Mouse (Mus musculus) olfactory bulb, adult 2 months (tissue): ENCODE results near the gene Rpl28. TPM values are rescaled to one million over a fixed set of nuclear protein-coding genes. Genes with fewer than 3 reads are reported as not detected.

Experiments
- H3K27ac ChIP-seq: fragments of 200-500 bp; 2 replicates; pipeline ENCODE4 v1.5.1; 2012; ENCODE audit warnings: low read depth, low read length; ENCODE audit not compliant: insufficient read depth
- H3K4me1 ChIP-seq: fragments of 200-500 bp; 2 replicates; pipeline ENCODE4 v1.6.1; 2012; ENCODE audit warnings: low read length; ENCODE audit not compliant: control insufficient read depth, insufficient read depth
- H3K4me3 ChIP-seq: fragments of 200-500 bp; 2 replicates; pipeline ENCODE4 v1.5.1; 2012; ENCODE audit warnings: mild to moderate bottlenecking, low read depth, low read length, moderate library complexity; ENCODE audit not compliant: insufficient read depth
- CTCF ChIP-seq: fragments of 200-500 bp; IDR thresholded peaks from 2 replicates; pipeline ENCODE4 v1.5.1; 2012; ENCODE audit warnings: low read depth, mild to moderate bottlenecking, low read length, moderate library complexity; ENCODE audit not compliant: insufficient read depth
- POLR2A ChIP-seq: fragments of 200-500 bp; IDR thresholded peaks from 2 replicates; pipeline ENCODE4 v1.6.1; 2012; ENCODE audit warnings: mild to moderate bottlenecking, low read depth, low read length, moderate library complexity; ENCODE audit not compliant: insufficient read depth
- WGBS: fragments of 180-500 bp; shearing (Covaris S2); methylation state at CpG from one replicate; pipeline ENCODE4 v1.1.7; 2018; 5-methylcytosine and 5-hydroxymethylcytosine counted together
- polyA plus RNA-seq: library from polyadenylated mRNA; stranded (reverse); fragments of >200 nt; gene quantifications from 2 replicates; pipeline ENCODE4 v1.2.4, GENCODE M21; 2012; ENCODE audit warnings: low replicate concordance; ENCODE audit not compliant: missing spikeins, insufficient read depth, insufficient read length

Rpl28 gene
- not detected in 2 replicates for polyA plus RNA-seq

- H3K27ac ChIP-seq, result peak within 1 kb of the TSS; percentile 68
Measured at GRCm38 (mm10) chr7:4792278-4793212, at the start of gene Rpl28. Rpl28 (plus strand) TSS chr7:4792874.

DNA sequence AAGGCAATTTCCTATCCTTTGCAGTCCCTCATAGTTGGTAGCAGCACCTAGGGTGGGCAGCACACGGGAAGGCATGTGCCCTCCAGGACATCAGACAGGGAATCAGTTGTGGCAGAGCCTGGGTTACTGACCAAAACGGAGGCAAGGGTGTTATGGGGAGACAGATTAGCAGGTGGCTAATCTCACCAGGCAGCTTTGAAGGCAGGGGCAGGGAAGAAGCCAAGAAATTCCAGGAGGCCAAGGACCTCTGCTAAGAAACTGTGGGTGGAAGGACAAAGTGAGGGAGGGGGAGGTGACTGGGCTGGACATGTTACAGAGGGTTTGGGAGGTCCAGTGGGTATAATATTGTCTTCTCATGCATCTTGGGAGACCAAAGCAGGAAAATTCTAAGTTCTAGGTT is 49.3 kb upstream of the Rpl28 start:
- Histone ChIP-seq H3K4me1 (peaks cover 26% of the 10 kb centered on the region), H3K27ac (no peak overlapping the region), H3K4me3 (no peak overlapping the region)
- 78% methylated on average over 2 of the region's 2 CpGs for WGBS
- TF ChIP-seq CTCF (no peak), POLR2A (no peak)

More at GRCm38 (mm10) chr7:4792278-4793212, at the start of gene Rpl28:
- Histone ChIP-seq H3K4me3 (peak within 1 kb of the TSS; percentile 91), H3K4me1 (peaks cover 16% of the 10 kb centered on the region)
- WGBS, result under 1% methylated on average over 53 of the region's 54 CpGs
- TF ChIP-seq CTCF, result no peak
- peak; percentile 96 for TF ChIP-seq POLR2A

DNA sequence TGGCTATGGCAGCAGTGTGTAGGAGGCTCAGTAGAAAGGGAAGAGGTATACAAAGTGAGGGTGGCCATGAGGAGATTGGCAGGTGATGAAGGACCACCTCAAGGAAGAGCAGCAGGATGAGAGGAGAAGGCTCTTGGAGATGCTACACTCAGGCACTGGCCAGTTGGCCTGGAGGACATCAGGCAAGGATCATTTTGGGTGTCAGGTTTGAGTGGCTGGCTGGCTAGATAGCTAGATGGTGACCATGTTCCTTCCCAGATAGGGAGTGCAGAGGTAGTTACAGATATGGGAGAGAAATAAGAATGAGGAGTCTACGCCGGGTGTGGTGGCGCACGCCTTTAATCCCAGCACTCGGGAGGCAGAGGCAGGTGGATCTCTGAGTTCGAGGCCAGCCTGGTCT is 47.8 kb upstream of the Rpl28 start:
- H3K27ac ChIP-seq, result no peak overlapping the region
- TF ChIP-seq CTCF (no peak), POLR2A (no peak)
- H3K4me1 ChIP-seq, result peaks cover 24% of the 10 kb centered on the region
- WGBS, result 96% methylated on average over 6 of the region's 6 CpGs
- no peak overlapping the region for H3K4me3 ChIP-seq

GRCm38 (mm10) chr7:4746326-4746980 is 46.2 kb upstream of the Rpl28 start:
- TF ChIP-seq CTCF, result no peak
- no peak for TF ChIP-seq POLR2A
- Histone ChIP-seq H3K27ac (no peak overlapping the region), H3K4me1 (peaks cover 15% of the 10 kb centered on the region), H3K4me3 (no peak overlapping the region)
- 91% methylated on average over 22 of the region's 22 CpGs for WGBS

DNA sequence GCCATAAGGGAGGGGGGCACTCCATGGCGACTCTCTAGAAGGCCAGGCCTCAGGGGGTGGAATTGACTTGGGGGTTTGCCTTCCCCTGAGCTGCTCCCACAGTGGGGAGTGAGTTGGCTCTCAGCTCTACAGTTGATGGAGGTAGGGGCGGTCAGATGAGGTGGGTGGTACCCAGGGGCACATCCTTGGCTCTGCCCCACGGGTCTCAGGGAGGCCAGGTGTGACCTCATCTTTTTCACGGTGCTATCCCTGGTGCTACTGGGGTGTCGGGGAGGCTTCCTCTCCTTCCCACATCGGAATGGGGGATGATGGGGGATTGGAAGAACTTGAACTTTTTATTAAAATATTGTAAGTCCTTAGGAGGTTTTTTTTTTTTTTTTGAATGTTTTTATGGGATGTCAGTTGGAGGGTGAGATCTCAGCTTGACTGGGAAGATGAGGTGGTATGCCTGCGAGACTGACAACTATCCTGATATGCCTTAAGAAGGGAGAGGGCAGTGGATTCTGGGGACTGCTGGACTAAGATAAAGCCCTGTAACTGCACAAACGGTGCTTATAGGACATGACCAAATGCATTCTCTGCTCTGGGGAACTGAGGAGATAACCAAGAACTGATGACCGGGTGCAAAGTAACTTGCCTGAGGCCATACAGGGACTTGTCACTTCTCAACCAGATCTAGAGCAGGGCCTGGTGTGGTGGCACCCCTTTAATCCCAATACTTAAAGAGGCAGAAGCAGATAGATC is 45.3 kb upstream of the Rpl28 start:
- Histone ChIP-seq H3K27ac (no peak overlapping the region), H3K4me1 (peaks cover 15% of the 10 kb centered on the region), H3K4me3 (no peak overlapping the region)
- TF ChIP-seq POLR2A (no peak), CTCF (no peak)
- 79% methylated on average over 9 of the region's 9 CpGs for WGBS

DNA sequence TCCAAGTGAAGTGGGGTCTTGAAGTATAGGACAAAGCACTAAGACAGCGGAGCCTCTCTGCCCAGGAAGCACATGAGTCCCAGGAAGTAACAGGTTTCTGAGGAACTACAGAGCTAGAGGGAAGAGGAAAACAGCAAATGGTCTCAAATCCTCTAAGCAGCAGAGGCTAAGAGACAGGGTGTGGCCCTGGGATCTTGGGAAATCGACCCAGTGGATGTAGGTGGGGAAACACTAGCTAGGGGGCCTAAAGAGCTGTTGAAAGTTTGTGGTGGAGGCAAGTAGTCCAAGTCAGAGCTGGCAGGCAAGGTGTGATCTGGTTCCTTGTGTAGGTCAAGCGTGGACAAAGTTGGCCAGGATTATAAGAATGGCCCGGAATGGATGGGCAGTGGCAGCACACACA is 44.4 kb upstream of the Rpl28 start:
- no peak for TF ChIP-seq POLR2A
- TF ChIP-seq CTCF, result no peak
- WGBS, result 80% methylated on average over 4 of the region's 4 CpGs
- Histone ChIP-seq H3K27ac (no peak overlapping the region), H3K4me1 (peaks cover 19% of the 10 kb centered on the region), H3K4me3 (no peak overlapping the region)

DNA sequence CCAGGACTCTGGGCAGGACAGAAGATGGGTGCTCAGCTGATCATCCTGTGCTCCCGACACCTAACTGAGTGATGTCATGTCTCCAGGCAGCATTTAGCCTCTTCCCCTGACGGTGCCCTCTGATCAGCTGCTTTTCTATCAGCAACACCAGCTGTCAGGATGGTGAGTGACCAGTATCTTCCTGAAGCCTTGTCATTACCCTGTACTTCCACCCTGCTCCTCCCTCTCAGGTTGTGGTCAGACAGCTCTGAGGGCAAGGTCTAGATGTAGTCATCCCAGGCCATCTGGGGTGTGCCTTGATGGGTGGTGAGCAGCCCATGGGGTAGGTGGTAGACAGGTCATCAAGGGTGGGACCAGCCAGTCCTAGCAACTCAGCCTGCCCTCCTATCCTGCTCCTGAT is 43.5 kb upstream of the Rpl28 start:
- WGBS, result 83% methylated on average over 2 of the region's 2 CpGs
- no peak for TF ChIP-seq CTCF
- no peak for TF ChIP-seq POLR2A
- H3K4me1 ChIP-seq, result peaks cover 19% of the 10 kb centered on the region
- H3K4me3 ChIP-seq, result no peak overlapping the region
- H3K27ac ChIP-seq, result no peak overlapping the region

- Histone ChIP-seq H3K27ac (no peak overlapping the region), H3K4me3 (peak overlapping the region; percentile 14), H3K4me1 (peaks cover 19% of the 10 kb centered on the region)
- 1% methylated on average over 30 of the region's 30 CpGs for WGBS
- TF ChIP-seq POLR2A (no peak), CTCF (no peak)
Measured at GRCm38 (mm10) chr7:4751971-4752820, 40.5 kb upstream of the Rpl28 start.
